Mouse (Mus musculus): ENCODE results near the gene Npas3.
"Not testable (repeated sequence)": the region's sequence is repeated elsewhere in the genome, so short reads cannot be mapped to it uniquely, and the experiment has no call there.

Gene Npas3

GRCm38 (mm10) chr12:53248101-53248727, at the start of gene Npas3:
Npas3 (plus strand) TSS chr12:53248677.
- DNase-seq (ENCODE audit: low spot score), result no peak

GRCm38 (mm10) chr12:53217141-53217540, 31.3 kb upstream of the Npas3 start:
- DNase-seq (ENCODE audit: low spot score), result no peak

GRCm38 (mm10) chr12:53222742-53223141, 25.7 kb upstream of the Npas3 start:
- no peak for DNase-seq (ENCODE audit: low spot score)

GRCm38 (mm10) chr12:53227356-53227755, 21.1 kb upstream of the Npas3 start:
- DNase-seq (ENCODE audit: low spot score), result no peak

- no peak for DNase-seq (ENCODE audit: low spot score)
These were observed 19.1 kb upstream of the Npas3 start for GRCm38 (mm10) chr12:53229419-53229818.

- DNase-seq (ENCODE audit: low spot score), result no peak
These were observed 2.3 kb upstream of the Npas3 start for GRCm38 (mm10) chr12:53246181-53246580.

- DNase-seq (ENCODE audit: low spot score), result no peak
These were observed 1.6 kb upstream of the Npas3 start for GRCm38 (mm10) chr12:53246581-53247490.

GRCm38 (mm10) chr12:53247491-53248035, 914 bp upstream of the Npas3 start:
- no peak for DNase-seq (ENCODE audit: low spot score)

GRCm38 (mm10) chr12:53248796-53249195, 319 bp downstream of the Npas3 start:
- no peak for DNase-seq (ENCODE audit: low spot score)

- no peak for DNase-seq (ENCODE audit: low spot score)
These were observed 3.3 kb downstream of the Npas3 start for GRCm38 (mm10) chr12:53251701-53252181.

- no peak for DNase-seq (ENCODE audit: low spot score)
These were observed 3.7 kb downstream of the Npas3 start for GRCm38 (mm10) chr12:53252213-53252571.

GRCm38 (mm10) chr12:53252572-53253422, 4.3 kb downstream of the Npas3 start:
- no peak for DNase-seq (ENCODE audit: low spot score)

GRCm38 (mm10) chr12:53253461-53254159, 5.1 kb downstream of the Npas3 start:
- DNase-seq (ENCODE audit: low spot score), result no peak

GRCm38 (mm10) chr12:53254160-53254480, 5.6 kb downstream of the Npas3 start:
- DNase-seq (ENCODE audit: low spot score), result no peak

- not testable (repeated sequence) for DNase-seq (ENCODE audit: low spot score)
These were observed 26.0 kb downstream of the Npas3 start for GRCm38 (mm10) chr12:53274502-53274901.

- DNase-seq (ENCODE audit: low spot score), result no peak
These were observed 28.9 kb downstream of the Npas3 start for GRCm38 (mm10) chr12:53277393-53277792.

- no peak for DNase-seq (ENCODE audit: low spot score)
These were observed 41.9 kb downstream of the Npas3 start for GRCm38 (mm10) chr12:53290341-53290740.

GRCm38 (mm10) chr12:53290846-53291245, 42.4 kb downstream of the Npas3 start:
- DNase-seq (ENCODE audit: low spot score), result no peak

GRCm38 (mm10) chr12:53292010-53292409, 43.5 kb downstream of the Npas3 start:
- no peak for DNase-seq (ENCODE audit: low spot score)

- DNase-seq (ENCODE audit: low spot score), result no peak
These were observed 44.2 kb downstream of the Npas3 start for GRCm38 (mm10) chr12:53292508-53293300.

GRCm38 (mm10) chr12:53294011-53294410, 45.5 kb downstream of the Npas3 start:
- no peak for DNase-seq (ENCODE audit: low spot score)
